Mouse (Mus musculus): ENCODE data around the gene Cdk14. TPM values are rescaled to one million over a fixed set of nuclear protein-coding genes. Genes with fewer than 3 reads are reported as not detected.
A peak's percentile ranks its signal among the peaks of the same experiment; 100 is the strongest.

Cdk14 gene
- polyA plus RNA-seq, 1 experiment from 2014 or later, result 13.8 TPM

DNA sequence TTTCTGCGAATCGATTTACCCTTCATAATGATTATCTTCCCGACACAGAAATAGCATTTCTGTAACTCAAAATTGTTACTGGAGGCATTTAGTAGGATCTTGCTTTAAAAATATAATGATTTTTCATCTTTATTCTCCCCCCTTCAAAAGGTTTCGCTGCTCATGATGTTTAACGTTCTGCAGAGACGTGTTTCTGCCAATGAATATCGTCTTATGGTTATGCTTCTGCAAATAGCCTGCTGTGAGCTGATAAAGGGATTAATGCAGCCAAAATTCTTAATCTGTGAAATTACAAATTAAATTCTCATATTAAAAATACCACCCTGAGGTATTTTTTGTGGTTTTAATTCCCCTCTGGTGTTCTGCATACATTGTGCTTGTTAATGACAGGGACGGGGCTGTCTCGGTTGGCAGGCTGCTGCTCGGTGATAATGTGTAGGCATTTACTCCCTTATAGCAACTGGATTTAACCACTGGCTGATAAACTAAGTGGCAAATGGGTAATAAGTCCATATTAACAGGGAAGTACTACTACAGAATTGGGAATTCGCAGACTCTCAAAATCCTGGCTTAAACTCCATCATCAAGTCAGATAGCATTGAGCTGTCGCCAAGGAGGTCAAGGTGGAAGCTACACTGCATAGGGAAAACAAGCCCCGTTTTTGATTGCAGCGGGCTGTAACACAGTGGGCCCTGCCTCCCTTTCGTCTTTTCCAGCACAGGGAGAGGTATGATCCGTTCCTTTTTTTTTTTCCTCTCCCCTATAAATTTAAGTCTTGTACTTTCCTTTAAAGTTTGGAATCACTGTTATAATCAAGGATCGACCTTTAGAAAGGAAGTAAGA, 528.0 kb downstream of the Cdk14 start:
- WGBS, result 63% methylated on average over 17 of the region's 17 CpGs
- no peak overlapping the region for H3K9ac ChIP-seq
- H3K27me3 ChIP-seq, result no peaks in the 10 kb centered on the region
- no peaks in the 10 kb centered on the region for H3K9me3 ChIP-seq (replicated peaks)
- H3K36me3 ChIP-seq, result no peaks in the 10 kb centered on the region
- ATAC-seq (replicated peaks; ENCODE audit: low FRiP score), result no peak
- 0 out of 2 replicates have a peak, but pooled peaks cover 3% of the 10 kb centered on the region for H3K4me1 ChIP-seq
- H3K4me3 ChIP-seq (replicated peaks), result no peak overlapping the region
- H3K4me2 ChIP-seq, result no peak overlapping the region
- H3K27ac ChIP-seq, result no peak overlapping the region

GRCm38 (mm10) chr5:4887069-4887468, 533.0 kb downstream of the Cdk14 start:
- H3K27ac ChIP-seq, result no peak overlapping the region
- no peaks in the 10 kb centered on the region for H3K9me3 ChIP-seq (replicated peaks)
- H3K9ac ChIP-seq, result no peak overlapping the region
- H3K4me1 ChIP-seq, result no peaks in the 10 kb centered on the region
- ATAC-seq (replicated peaks; ENCODE audit: low FRiP score), result peak; percentile 46; the same call in 1 of the 2 replicates
- no peak overlapping the region for H3K4me2 ChIP-seq
- H3K27me3 ChIP-seq, result no peaks in the 10 kb centered on the region
- no peaks in the 10 kb centered on the region for H3K36me3 ChIP-seq
- WGBS, result 72% methylated on average over 4 of the region's 4 CpGs
- no peak overlapping the region for H3K4me3 ChIP-seq (replicated peaks)

DNA sequence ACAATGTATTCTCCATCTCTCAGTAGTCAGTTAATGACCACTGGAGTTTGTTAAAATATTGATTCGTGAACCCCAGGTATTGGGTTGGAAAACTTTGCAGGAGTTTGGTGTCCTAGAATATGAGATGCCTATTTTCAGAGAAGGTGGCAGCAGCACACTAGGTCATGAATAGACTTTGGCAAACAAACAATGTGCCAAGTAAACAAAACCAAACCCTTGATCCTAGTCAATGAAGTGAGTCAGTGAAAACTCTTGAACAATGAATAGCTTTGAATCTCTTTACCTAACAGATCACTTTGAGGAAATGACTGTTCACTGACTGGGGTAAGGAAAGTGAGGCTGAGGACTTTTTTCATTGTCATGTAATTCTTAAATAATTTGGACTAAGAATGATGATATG, 537.3 kb downstream of the Cdk14 start:
- no peak overlapping the region for H3K27ac ChIP-seq
- H3K9ac ChIP-seq, result no peak overlapping the region
- 98% methylated on average over 1 of the region's 1 CpGs for WGBS
- no peaks in the 10 kb centered on the region for H3K36me3 ChIP-seq
- H3K4me1 ChIP-seq, result no peaks in the 10 kb centered on the region
- no peak overlapping the region for H3K4me2 ChIP-seq
- no peak overlapping the region for H3K4me3 ChIP-seq (replicated peaks)
- no peaks in the 10 kb centered on the region for H3K27me3 ChIP-seq
- ATAC-seq (replicated peaks; ENCODE audit: low FRiP score), result no peak
- no peaks in the 10 kb centered on the region for H3K9me3 ChIP-seq (replicated peaks)

DNA sequence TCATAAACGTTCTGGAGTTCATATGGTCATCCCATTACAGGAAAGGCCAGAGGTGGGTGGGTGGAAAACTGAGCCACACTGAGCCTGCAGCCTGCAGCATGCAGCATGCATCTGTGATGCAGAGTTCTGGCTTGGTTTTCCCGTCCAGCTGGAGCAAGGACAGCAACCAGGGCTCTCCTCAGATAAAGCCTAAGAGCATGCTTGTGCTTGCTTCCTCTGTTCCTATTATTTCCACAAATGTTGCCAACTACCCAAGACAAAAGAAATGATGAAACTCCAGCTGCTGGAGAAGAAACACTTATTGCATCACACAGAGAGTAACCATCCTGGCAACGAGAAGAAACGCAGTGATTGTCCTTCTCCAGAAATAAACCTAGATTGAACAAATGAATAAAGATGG, 539.8 kb downstream of the Cdk14 start:
- H3K9ac ChIP-seq, result no peak overlapping the region
- no peaks in the 10 kb centered on the region for H3K36me3 ChIP-seq
- no peak for ATAC-seq (replicated peaks; ENCODE audit: low FRiP score)
- H3K4me1 ChIP-seq, result 0 out of 2 replicates have a peak, but pooled peaks cover 4% of the 10 kb centered on the region
- no peak overlapping the region for H3K4me3 ChIP-seq (replicated peaks)
- no peak overlapping the region for H3K4me2 ChIP-seq
- H3K27me3 ChIP-seq, result no peaks in the 10 kb centered on the region
- no peaks in the 10 kb centered on the region for H3K9me3 ChIP-seq (replicated peaks)
- 65% methylated on average over 4 of the region's 4 CpGs for WGBS
- no peak overlapping the region for H3K27ac ChIP-seq

DNA sequence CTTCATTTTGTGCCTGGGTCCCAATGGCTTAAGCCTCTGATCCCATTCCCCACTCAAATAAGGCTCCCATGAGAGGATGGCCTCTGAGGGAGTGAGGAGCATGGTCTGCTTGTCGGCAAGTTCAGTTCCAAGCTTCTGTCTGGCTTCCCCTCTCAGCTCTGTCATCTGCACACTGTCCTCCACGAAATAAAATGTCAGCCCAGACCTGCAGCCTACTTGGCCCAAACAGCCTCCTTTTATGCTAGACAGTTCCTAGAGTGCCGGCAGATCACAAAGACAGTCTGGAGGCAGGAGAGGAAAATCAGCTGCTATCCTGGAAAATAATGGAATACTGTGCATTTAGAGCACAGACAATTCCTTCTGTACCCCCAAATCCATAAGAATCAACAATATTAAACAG, 541.2 kb downstream of the Cdk14 start:
- H3K4me3 ChIP-seq (replicated peaks), result no peak overlapping the region
- no peak overlapping the region for H3K9ac ChIP-seq
- 0 out of 2 replicates have a peak, but pooled peaks cover 4% of the 10 kb centered on the region for H3K4me1 ChIP-seq
- 63% methylated on average over 3 of the region's 3 CpGs for WGBS
- no peaks in the 10 kb centered on the region for H3K9me3 ChIP-seq (replicated peaks)
- no peak overlapping the region for H3K27ac ChIP-seq
- ATAC-seq (replicated peaks; ENCODE audit: low FRiP score), result no peak
- no peaks in the 10 kb centered on the region for H3K36me3 ChIP-seq
- no peak overlapping the region for H3K4me2 ChIP-seq
- H3K27me3 ChIP-seq, result no peaks in the 10 kb centered on the region

DNA sequence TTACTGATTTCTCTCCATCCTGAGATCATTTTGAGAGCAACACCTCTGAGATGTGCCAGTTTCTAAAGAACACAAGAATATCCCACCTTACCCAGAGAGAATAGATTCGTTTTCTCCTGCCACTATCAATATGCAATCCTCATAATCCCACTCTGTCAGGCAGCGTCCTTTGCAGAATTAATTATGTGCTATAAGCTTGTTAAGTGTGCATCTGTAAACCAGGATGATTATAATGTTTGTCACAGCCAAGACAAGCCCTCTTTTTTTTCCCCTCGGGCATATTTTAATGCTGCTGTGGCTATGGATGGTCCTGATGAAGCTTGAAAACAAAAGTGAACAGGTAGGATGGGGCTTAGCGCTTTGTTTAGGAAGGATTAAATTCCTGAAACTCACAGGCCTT, 542.5 kb downstream of the Cdk14 start:
- Histone ChIP-seq H3K36me3 (no peaks in the 10 kb centered on the region), H3K4me3 (replicated peaks) (no peak overlapping the region)

DNA sequence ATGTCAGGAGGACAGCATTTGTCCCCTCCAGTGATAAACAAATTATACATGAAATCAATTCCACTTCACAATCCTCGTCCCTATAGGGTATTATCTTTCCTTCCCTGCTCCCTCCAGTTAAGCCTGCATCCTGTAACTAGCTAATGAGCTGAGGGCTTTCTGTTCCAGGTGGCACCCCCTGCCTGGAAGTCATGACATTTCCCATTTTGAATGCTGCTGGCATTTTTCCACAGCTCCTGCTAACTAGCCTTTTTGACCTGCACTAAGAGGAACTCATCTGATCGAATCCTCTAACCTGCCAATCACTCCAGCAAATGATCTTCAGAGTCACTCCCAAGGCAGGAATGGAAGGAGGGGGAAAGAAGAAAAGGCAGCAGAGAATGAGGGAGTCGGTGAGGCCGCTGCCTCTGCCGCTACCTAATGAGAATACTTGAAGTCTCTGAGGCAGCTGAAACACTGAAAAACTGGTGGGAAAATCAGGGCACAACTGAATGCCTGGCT, 542.9 kb downstream of the Cdk14 start:
- H3K27ac ChIP-seq, result no peak overlapping the region
- no peak overlapping the region for H3K4me2 ChIP-seq
- H3K9ac ChIP-seq, result no peak overlapping the region
- H3K27me3 ChIP-seq, result no peaks in the 10 kb centered on the region
- no peaks in the 10 kb centered on the region for H3K9me3 ChIP-seq (replicated peaks)
- no peaks in the 10 kb centered on the region for H3K36me3 ChIP-seq
- no peak for ATAC-seq (replicated peaks; ENCODE audit: low FRiP score)
- H3K4me3 ChIP-seq (replicated peaks), result no peak overlapping the region
- 0 out of 2 replicates have a peak, but pooled peaks cover 4% of the 10 kb centered on the region for H3K4me1 ChIP-seq
- 38% methylated on average over 5 of the region's 5 CpGs for WGBS

More for the DNA sequence above, 542.5 kb downstream of the Cdk14 start:
- no peak overlapping the region for H3K4me2 ChIP-seq
- WGBS, result 77% methylated on average over 4 of the region's 4 CpGs
- H3K27me3 ChIP-seq, result no peaks in the 10 kb centered on the region
- H3K4me1 ChIP-seq, result 0 out of 2 replicates have a peak, but pooled peaks cover 4% of the 10 kb centered on the region
- H3K27ac ChIP-seq, result no peak overlapping the region
- no peak for ATAC-seq (replicated peaks; ENCODE audit: low FRiP score)
- no peak overlapping the region for H3K9ac ChIP-seq
- no peaks in the 10 kb centered on the region for H3K9me3 ChIP-seq (replicated peaks)

DNA sequence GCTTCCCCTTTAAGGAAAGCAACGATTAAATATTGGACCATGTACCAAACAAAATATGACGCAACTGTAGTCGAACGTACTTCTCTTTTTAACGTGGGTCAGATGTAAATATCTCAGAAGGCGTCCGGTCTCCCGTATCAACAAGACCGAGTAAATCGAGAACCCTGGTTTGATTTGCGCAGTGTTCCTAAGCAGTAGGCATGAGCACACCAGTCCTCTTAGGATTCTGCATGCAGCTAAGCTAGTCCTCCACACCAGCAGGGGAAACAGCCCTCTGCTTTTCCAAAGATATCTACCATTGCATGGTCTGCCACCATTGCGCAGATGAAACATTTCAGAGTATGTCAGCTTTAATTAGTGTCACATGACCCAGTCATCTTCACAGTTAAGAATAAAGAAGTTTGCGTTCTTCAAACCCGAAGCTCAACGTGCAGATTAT, 543.4 kb downstream of the Cdk14 start:
- no peaks in the 10 kb centered on the region for H3K9me3 ChIP-seq (replicated peaks)
- H3K36me3 ChIP-seq, result no peaks in the 10 kb centered on the region
- no peaks in the 10 kb centered on the region for H3K27me3 ChIP-seq
- no peak overlapping the region for H3K4me3 ChIP-seq (replicated peaks)
- WGBS, result 64% methylated on average over 15 of the region's 15 CpGs
- ATAC-seq (replicated peaks; ENCODE audit: low FRiP score), result no peak
- H3K4me2 ChIP-seq, result 0 out of 2 replicates have a peak overlapping the region, but pooled peaks have one; percentile 7
- H3K4me1 ChIP-seq, result 0 out of 2 replicates have a peak, but pooled peaks cover 4% of the 10 kb centered on the region
- no peak overlapping the region for H3K9ac ChIP-seq
- no peak overlapping the region for H3K27ac ChIP-seq

GRCm38 (mm10) chr5:4870041-4870726, 549.9 kb downstream of the Cdk14 start:
- H3K36me3 ChIP-seq, result no peaks in the 10 kb centered on the region
- 65% methylated on average over 4 of the region's 4 CpGs for WGBS
- ATAC-seq (replicated peaks; ENCODE audit: low FRiP score), result no peak

DNA sequence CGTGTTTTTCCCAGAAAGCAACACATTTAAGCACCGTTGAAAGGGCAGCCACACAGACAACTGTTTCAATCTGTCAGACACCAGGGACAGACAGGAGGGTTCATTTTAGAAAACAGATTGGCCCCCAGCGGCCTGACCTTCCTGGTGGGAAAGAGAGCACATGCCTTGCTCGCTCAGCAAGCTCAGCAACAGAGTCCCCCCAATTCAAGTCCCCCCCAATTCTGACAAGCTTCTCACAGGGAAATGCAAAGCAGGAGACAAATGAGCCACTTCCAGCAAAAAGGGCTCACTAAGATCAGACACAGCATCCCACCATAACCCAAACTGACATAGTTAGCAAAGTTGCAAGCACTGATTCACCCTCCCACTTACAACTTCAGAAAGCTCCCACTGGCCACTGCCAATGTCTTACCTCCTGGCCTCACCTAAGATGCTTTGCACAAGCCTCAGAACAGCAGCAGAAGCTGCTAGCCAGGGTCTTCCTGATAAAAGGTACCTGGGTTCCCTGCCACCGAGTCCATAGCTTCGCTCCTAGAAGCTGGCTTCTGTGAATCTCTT, 551.5 kb downstream of the Cdk14 start:
- H3K36me3 ChIP-seq, result no peaks in the 10 kb centered on the region
- H3K27me3 ChIP-seq, result no peaks in the 10 kb centered on the region
- H3K4me3 ChIP-seq (replicated peaks), result no peak overlapping the region
- H3K9me3 ChIP-seq (replicated peaks), result no peaks in the 10 kb centered on the region
- no peak overlapping the region for H3K4me2 ChIP-seq
- WGBS, result 67% methylated on average over 6 of the region's 6 CpGs
- no peak overlapping the region for H3K9ac ChIP-seq
- ATAC-seq (replicated peaks; ENCODE audit: low FRiP score), result peak; percentile 26; the same call in 1 of the 2 replicates
- H3K27ac ChIP-seq, result peak overlapping the region; percentile 59
- H3K4me1 ChIP-seq, result peaks cover 30% of the 10 kb centered on the region

More at GRCm38 (mm10) chr5:4870041-4870726, 549.9 kb downstream of the Cdk14 start:
- Histone ChIP-seq H3K4me1 (peaks cover 30% of the 10 kb centered on the region), H3K4me2 (no peak overlapping the region), H3K9ac (no peak overlapping the region), H3K9me3 (replicated peaks) (no peaks in the 10 kb centered on the region), H3K27me3 (no peaks in the 10 kb centered on the region), H3K4me3 (replicated peaks) (no peak overlapping the region), H3K27ac (0 out of 2 replicates have a peak overlapping the region, but pooled peaks have one; percentile 1)

- ATAC-seq (replicated peaks; ENCODE audit: low FRiP score), result peak; percentile 46; the same call in 1 of the 2 replicates
- Histone ChIP-seq H3K9me3 (replicated peaks) (no peaks in the 10 kb centered on the region), H3K27me3 (no peaks in the 10 kb centered on the region), H3K4me1 (peaks cover 30% of the 10 kb centered on the region), H3K4me3 (replicated peaks) (no peak overlapping the region), H3K4me2 (no peak overlapping the region), H3K9ac (no peak overlapping the region), H3K36me3 (no peaks in the 10 kb centered on the region), H3K27ac (peak overlapping the region; percentile 59)
- 52% methylated on average over 6 of the region's 6 CpGs for WGBS
Observed at GRCm38 (mm10) chr5:4867849-4868562, 552.1 kb downstream of the Cdk14 start.
